Mouse (Mus musculus) CH12.LX (cell line): ENCODE data around the gene Tfdp2. TPM values are rescaled to one million over a fixed set of nuclear protein-coding genes. Genes with fewer than 3 reads are reported as not detected.

Source experiments
- DNase-seq: peaks from one replicate; pipeline ENCODE4 v3.0.0-alpha.2; 2013; ENCODE audit errors: extremely low read depth
- H3K27ac ChIP-seq: 2 replicates; pipeline ENCODE4 v1.5.1; 2012; ENCODE audit warnings: low read depth, mild to moderate bottlenecking, control low read depth, moderate library complexity; ENCODE audit not compliant: insufficient read depth
- H3K27me3 ChIP-seq: replicated peaks from 2 replicates; pipeline ENCODE3; 2012; ENCODE audit warnings: inconsistent platforms
- H3K36me3 ChIP-seq, 2 experiments: replicated peaks in 1 of 2; 2 replicates each; pipeline versions ENCODE3 to v1.6.1; 2012; ENCODE audit warnings: inconsistent platforms in 1 of 2, low read length in 1 of 2, mild to moderate bottlenecking in 1 of 2, mixed read lengths in 1 of 2, moderate library complexity in 1 of 2; ENCODE audit not compliant: control insufficient read depth in 1 of 2, insufficient read depth in 1 of 2
- H3K4me1 ChIP-seq, 2 experiments: 2 replicates each; pipeline ENCODE4 v1.6.1; 2012; ENCODE audit warnings: inconsistent platforms in 1 of 2, moderate library complexity in 1 of 2; ENCODE audit not compliant: insufficient read depth in 2 of 2, control insufficient read depth in 1 of 2
- H3K4me2 ChIP-seq: 2 replicates; pipeline ENCODE4 v1.6.1; 2012; ENCODE audit warnings: low read depth, mild to moderate bottlenecking, control low read depth; ENCODE audit not compliant: poor library complexity, insufficient read depth, severe bottlenecking
- H3K4me3 ChIP-seq, 3 experiments: fragments of 150-350 bp in 1 of 3; sonication (generic) in 1 of 3; replicated peaks in 1 of 3; 2 replicates each; pipeline versions ENCODE3 to v1.5.1; 2011 to 2012; ENCODE audit warnings: low read depth in 2 of 3, low read length in 2 of 3, mild to moderate bottlenecking in 2 of 3, moderate library complexity in 2 of 3, control low read depth in 1 of 3, improper control_type of control experiment in 1 of 3, inconsistent platforms in 1 of 3, mixed read lengths in 1 of 3; ENCODE audit not compliant: poor library complexity in 1 of 3
- H3K79me2 ChIP-seq: replicated peaks from 2 replicates; pipeline ENCODE4 v1.6.1; 2012; ENCODE audit warnings: mild to moderate bottlenecking, moderate library complexity; ENCODE audit not compliant: control insufficient read depth, poor library complexity, insufficient read depth, severe bottlenecking; ENCODE audit errors: extremely low read depth
- H3K9ac ChIP-seq: 2 replicates; pipeline ENCODE4 v1.6.1; 2012; ENCODE audit warnings: low read depth, mild to moderate bottlenecking, control low read depth, moderate library complexity; ENCODE audit not compliant: insufficient read depth
- H3K9me3 ChIP-seq: replicated peaks from 2 replicates; pipeline ENCODE3; 2012; ENCODE audit warnings: low read length, inconsistent platforms, mixed read lengths
- BHLHE40 ChIP-seq: IDR thresholded peaks from 2 replicates; pipeline ENCODE4 v1.6.1; 2011; ENCODE audit warnings: mild to moderate bottlenecking, low read depth, low read length, improper control_type of control experiment
- CHD1 ChIP-seq: IDR thresholded peaks from 2 replicates; pipeline ENCODE4 v1.6.1; 2012; ENCODE audit warnings: low read depth, low read length, improper control_type of control experiment, inconsistent platforms
- CHD2 ChIP-seq: IDR thresholded peaks from 2 replicates; pipeline ENCODE4 v1.6.1; 2011; ENCODE audit warnings: low read length, improper control_type of control experiment
- E2F4 ChIP-seq: IDR thresholded peaks from 2 replicates; pipeline ENCODE4 v1.6.1; 2011; ENCODE audit warnings: low read depth, low read length, improper control_type of control experiment; ENCODE audit not compliant: insufficient replicate concordance
- EP300 ChIP-seq: IDR thresholded peaks from 2 replicates; pipeline ENCODE4 v1.6.1; 2011; ENCODE audit warnings: low read length, improper control_type of control experiment
- ETS1 ChIP-seq: conservative IDR thresholded peaks from 2 replicates; pipeline ENCODE4 v1.6.1; 2012; ENCODE audit warnings: low read depth, mild to moderate bottlenecking, inconsistent platforms, low read length, improper control_type of control experiment, moderate library complexity
- HCFC1 ChIP-seq: IDR thresholded peaks from 2 replicates; pipeline ENCODE4 v1.6.1; 2012; ENCODE audit warnings: low read depth, mild to moderate bottlenecking, inconsistent platforms, low read length, improper control_type of control experiment
- IRF4 ChIP-seq: IDR thresholded peaks from 2 replicates; pipeline ENCODE4 v1.6.1; 2014; ENCODE audit warnings: low read depth, mild to moderate bottlenecking, inconsistent platforms, low read length, improper control_type of control experiment
- JUN ChIP-seq: IDR thresholded peaks from 2 replicates; pipeline ENCODE4 v1.6.1; 2011; ENCODE audit warnings: low read depth, mild to moderate bottlenecking, low read length, improper control_type of control experiment, moderate library complexity; ENCODE audit not compliant: insufficient read depth
- KAT2A ChIP-seq: IDR thresholded peaks from 2 replicates; pipeline ENCODE4 v1.6.1; 2012; ENCODE audit warnings: low read length, improper control_type of control experiment, inconsistent platforms; ENCODE audit not compliant: insufficient replicate concordance
- MAX ChIP-seq: IDR thresholded peaks from 2 replicates; pipeline ENCODE4 v1.6.1; 2011; ENCODE audit warnings: low read length, improper control_type of control experiment
- NELFE ChIP-seq: IDR thresholded peaks from 2 replicates; pipeline ENCODE4 v1.6.1; 2011; ENCODE audit warnings: low read depth, low read length, improper control_type of control experiment
- NRF1 ChIP-seq: IDR thresholded peaks from 2 replicates; pipeline ENCODE4 v1.6.1; 2014; ENCODE audit warnings: low read depth, mild to moderate bottlenecking, inconsistent platforms, low read length, improper control_type of control experiment, moderate library complexity
- POLR2AphosphoS2 ChIP-seq: IDR thresholded peaks from 2 replicates; pipeline ENCODE4 v1.6.1; 2011; ENCODE audit warnings: low read depth, low read length, improper control_type of control experiment
- RCOR1 ChIP-seq: conservative IDR thresholded peaks from 2 replicates; pipeline ENCODE4 v1.6.1; 2012; ENCODE audit warnings: low read depth, mild to moderate bottlenecking, inconsistent platforms, low read length, improper control_type of control experiment
- UBTF ChIP-seq: IDR thresholded peaks from 2 replicates; pipeline ENCODE4 v1.6.1; 2012; ENCODE audit warnings: low read depth, mild to moderate bottlenecking, inconsistent platforms, low read length, improper control_type of control experiment, moderate library complexity
- USF2 ChIP-seq: conservative IDR thresholded peaks from 2 replicates; pipeline ENCODE4 v1.6.1; 2011; ENCODE audit warnings: low read depth, low read length, improper control_type of control experiment
- ZC3H11A ChIP-seq: IDR thresholded peaks from 2 replicates; pipeline ENCODE4 v1.6.1; 2012; ENCODE audit warnings: low read depth, mild to moderate bottlenecking, inconsistent platforms, low read length, improper control_type of control experiment
- ZKSCAN1 ChIP-seq: IDR thresholded peaks from 2 replicates; pipeline ENCODE4 v1.6.1; 2012; ENCODE audit warnings: low read depth, inconsistent platforms, low read length, improper control_type of control experiment, borderline replicate concordance
- ZMIZ1 ChIP-seq: IDR thresholded peaks from 2 replicates; pipeline ENCODE4 v1.6.1; 2012; ENCODE audit warnings: low read depth, mild to moderate bottlenecking, inconsistent platforms, low read length, improper control_type of control experiment
- dilution Hi-C: fragments of 300-500 bp; cut with MboI; formaldehyde crosslinking; loops from 2 replicates; pipeline ENCODE4 v1.14.3; 2020; ENCODE audit warnings: low sequenced_read_pairs; ENCODE audit not compliant: extremely low pct_unique_long_range_greater_than_20kb, extremely low pct_ligation_motif_present
- in situ Hi-C: fragments of 300-500 bp; cut with MboI; formaldehyde crosslinking; loops from 3 replicates; pipeline ENCODE4 v1.14.3; 2019; ENCODE audit warnings: low sequenced_read_pairs, low pct_ligation_motif_present, low pct_unique_long_range_greater_than_20kb, mixed read lengths
- polyA plus RNA-seq: library from polyadenylated mRNA; unstranded; fragments of >175 nt; gene quantifications from 2 replicates; pipeline ENCODE4 v1.2.1, GENCODE M21; 2012; ENCODE audit warnings: low read depth; ENCODE audit not compliant: insufficient read length
- total RNA-seq, 2 experiments: library from RNA; depleted of rRNA; stranded (reverse); fragments of 300-350 nt in 1 of 2; fragments of >200 nt in 1 of 2; gene quantifications; 2 replicates each; pipeline ENCODE4 v1.2.3; 2012 to 2014

Gene Tfdp2
- total and polyA plus RNA-seq, 3 experiments = 3.4 to 4.9 (median 4.7) TPM

DNA sequence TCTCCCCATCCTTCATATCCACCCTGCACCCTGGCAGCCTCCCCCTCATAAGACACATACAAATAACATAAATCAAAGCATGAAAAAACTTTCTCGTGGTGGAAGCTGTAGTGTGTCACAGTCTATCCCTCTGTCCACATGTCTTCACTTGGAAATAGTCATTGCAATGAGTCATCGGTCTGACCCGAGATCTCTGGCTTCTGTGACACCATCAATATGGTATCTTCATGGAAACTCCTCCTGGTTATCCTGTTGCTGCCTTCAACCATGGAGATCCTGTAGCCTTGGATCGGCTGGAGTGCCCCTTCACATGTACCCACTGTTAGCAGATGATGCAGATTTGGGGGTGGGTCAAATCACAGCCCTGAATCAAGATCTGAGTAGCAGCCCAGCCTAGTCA, 11.2 kb upstream of the Tfdp2 start:
- H3K4me1 ChIP-seq = no peaks in the 10 kb centered on the region
- dilution Hi-C loops = no loop called here

DNA sequence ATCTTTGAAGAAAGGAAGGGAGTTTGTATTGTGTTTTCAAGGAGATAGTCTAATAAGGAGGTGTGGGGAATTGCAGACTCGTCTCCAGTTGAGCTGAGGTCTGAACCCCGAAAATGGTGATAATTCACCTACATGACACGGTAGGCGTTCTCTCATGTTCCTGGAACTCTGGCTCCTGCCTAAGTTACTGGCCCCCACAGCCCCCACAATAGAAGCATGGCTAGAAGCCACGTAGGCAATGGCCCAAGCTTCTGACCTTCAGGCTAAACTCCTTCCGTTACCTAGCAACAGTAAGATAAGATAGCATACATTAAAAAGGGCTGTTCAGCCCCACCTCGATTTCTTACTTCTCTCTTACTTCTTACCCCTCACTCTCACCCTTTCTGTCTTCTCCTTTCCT, 9.4 kb upstream of the Tfdp2 start:
- no peaks in the 10 kb centered on the region for H3K4me1 ChIP-seq
- H3K27me3 ChIP-seq = no peaks in the 10 kb centered on the region
- no peak overlapping the region for H3K4me3 ChIP-seq
- dilution Hi-C loops = no loop called here
- no peaks in the 10 kb centered on the region for H3K9me3 ChIP-seq
- no peak for DNase-seq
- no peaks in the 10 kb centered on the region for H3K36me3 ChIP-seq
- no peaks in the 10 kb centered on the region for H3K79me2 ChIP-seq
- TF ChIP-seq CHD1 = no peak
- no peak for TF ChIP-seq USF2
- TF ChIP-seq RCOR1 = no peak
- TF ChIP-seq E2F4 = no peak
- no peak for TF ChIP-seq JUN
- no peak for TF ChIP-seq HCFC1
- no peak for TF ChIP-seq ZC3H11A
- TF ChIP-seq CHD2 = no peak
- no peak for TF ChIP-seq NRF1
- TF ChIP-seq MAX = no peak
- no peak for TF ChIP-seq IRF4
- no peak overlapping the region for H3K27ac ChIP-seq
- no peak overlapping the region for H3K9ac ChIP-seq
- in situ Hi-C loops = no loop called here
- H3K4me2 ChIP-seq = no peak overlapping the region

More for the DNA sequence above, 11.2 kb upstream of the Tfdp2 start:
- no peaks in the 10 kb centered on the region for H3K27me3 ChIP-seq
- no peaks in the 10 kb centered on the region for H3K36me3 ChIP-seq
- H3K9me3 ChIP-seq = no peaks in the 10 kb centered on the region
- no peak for DNase-seq
- in situ Hi-C loops = no loop called here
- TF ChIP-seq E2F4 (no peak), ZKSCAN1 (no peak), NELFE (no peak), BHLHE40 (no peak), EP300 (no peak), POLR2AphosphoS2 (no peak), ETS1 (no peak), UBTF (no peak), CHD1 (no peak), MAX (no peak), KAT2A (no peak), ZMIZ1 (no peak)
- no peak overlapping the region for H3K4me3 ChIP-seq
- no peak overlapping the region for H3K27ac ChIP-seq
- no peak overlapping the region for H3K9ac ChIP-seq
- no peaks in the 10 kb centered on the region for H3K79me2 ChIP-seq
- no peak overlapping the region for H3K4me2 ChIP-seq
